Mouse (Mus musculus): ENCODE data around the gene Lmntd2.

- TF ChIP-seq CTCF (IDR thresholded peaks at IDR 0.05; ENCODE audit: low read depth, low read length) (no peak), TAL1 (conservative IDR thresholded peaks at IDR 0.05; ENCODE audit: low read depth, low read length) (no peak), GATA1 (IDR thresholded peaks at IDR 0.05; ENCODE audit: borderline replicate concordance, low read length) (no peak), POLR2AphosphoS5 (IDR thresholded peaks at IDR 0.05; ENCODE audit: insufficient replicate concordance, low read depth, low read length) (no peak; the same call in 1 of the 2 replicates), GATA2 (IDR thresholded peaks at IDR 0.05; ENCODE audit: borderline replicate concordance, low read depth, low read length) (no peak)
Measured at GRCm38 (mm10) chr7:141215101-141215879, 1.4 kb upstream of the Lmntd2 start, which contains the start of gene Rassf7.

Data from G1E (cell line).